Mouse (Mus musculus): ENCODE results near the gene Tubb3. TPM values are rescaled to one million over a fixed set of nuclear protein-coding genes. Genes with fewer than 3 reads are reported as not detected.

Gene Tubb3
- polyA plus RNA-seq, 1 experiment from 2014 or later, result 6.9 TPM

GRCm38 (mm10) chr8:123387801-123388200 lies 23.4 kb upstream of the Tubb3 start:
- Histone ChIP-seq H3K9me3 (replicated peaks; ENCODE audit: control insufficient read depth, low read length) (no peaks in the 10 kb centered on the region), H3K27me3 (ENCODE audit: control insufficient read depth, insufficient read depth, low read length) (no peaks in the 10 kb centered on the region), H3K4me1 (ENCODE audit: control insufficient read depth, insufficient read depth, low read length) (no peaks in the 10 kb centered on the region), H3K4me3 (ENCODE audit: low read length) (no peak overlapping the region), H3K27ac (ENCODE audit: low read length) (no peak overlapping the region), H3K4me2 (ENCODE audit: low read depth, low read length) (no peak overlapping the region), H3K9ac (ENCODE audit: low read length) (no peak overlapping the region), H3K36me3 (ENCODE audit: control insufficient read depth, insufficient read depth) (peaks cover 69% of the 10 kb centered on the region)
- ATAC-seq (replicated peaks; ENCODE audit: extremely low read depth, insufficient read depth, low FRiP score), result no peak
- WGBS, result 78% methylated on average over 8 of the region's 8 CpGs

- WGBS, result 93% methylated on average over 7 of the region's 7 CpGs
- Histone ChIP-seq H3K4me2 (ENCODE audit: low read depth, low read length) (no peak overlapping the region), H3K9ac (ENCODE audit: low read length) (no peak overlapping the region), H3K4me1 (ENCODE audit: control insufficient read depth, insufficient read depth, low read length) (no peaks in the 10 kb centered on the region), H3K9me3 (replicated peaks; ENCODE audit: control insufficient read depth, low read length) (no peaks in the 10 kb centered on the region), H3K27ac (ENCODE audit: low read length) (no peak overlapping the region), H3K4me3 (ENCODE audit: low read length) (no peak overlapping the region), H3K36me3 (ENCODE audit: control insufficient read depth, insufficient read depth) (peaks cover 66% of the 10 kb centered on the region), H3K27me3 (ENCODE audit: control insufficient read depth, insufficient read depth, low read length) (no peaks in the 10 kb centered on the region)
- ATAC-seq (replicated peaks; ENCODE audit: extremely low read depth, insufficient read depth, low FRiP score), result no peak
Measured at GRCm38 (mm10) chr8:123389026-123389425, 22.2 kb upstream of the Tubb3 start.

GRCm38 (mm10) chr8:123398308-123398707 lies 12.9 kb upstream of the Tubb3 start:
- H3K4me1 ChIP-seq (ENCODE audit: control insufficient read depth, insufficient read depth, low read length), result no peaks in the 10 kb centered on the region; the same call in 1 of the 2 replicates
- H3K27me3 ChIP-seq (ENCODE audit: control insufficient read depth, insufficient read depth, low read length), result no peaks in the 10 kb centered on the region
- no peak overlapping the region for H3K9ac ChIP-seq (ENCODE audit: low read length)
- H3K4me3 ChIP-seq (ENCODE audit: low read length), result no peak overlapping the region
- no peak for ATAC-seq (replicated peaks; ENCODE audit: extremely low read depth, insufficient read depth, low FRiP score)
- no peaks in the 10 kb centered on the region for H3K9me3 ChIP-seq (replicated peaks; ENCODE audit: control insufficient read depth, low read length)
- no peak overlapping the region for H3K4me2 ChIP-seq (ENCODE audit: low read depth, low read length)
- no peak overlapping the region for H3K27ac ChIP-seq (ENCODE audit: low read length)
- H3K36me3 ChIP-seq (ENCODE audit: control insufficient read depth, insufficient read depth), result peaks cover 58% of the 10 kb centered on the region
- 82% methylated on average over 13 of the region's 13 CpGs for WGBS

GRCm38 (mm10) chr8:123401936-123402335 lies 9.3 kb upstream of the Tubb3 start:
- Histone ChIP-seq H3K27me3 (ENCODE audit: control insufficient read depth, insufficient read depth, low read length) (no peaks in the 10 kb centered on the region), H3K4me3 (ENCODE audit: low read length) (no peak overlapping the region), H3K27ac (ENCODE audit: low read length) (peak overlapping the region; percentile 58), H3K4me1 (ENCODE audit: control insufficient read depth, insufficient read depth, low read length) (no peaks in the 10 kb centered on the region; the same call in 1 of the 2 replicates), H3K36me3 (ENCODE audit: control insufficient read depth, insufficient read depth) (peaks cover 35% of the 10 kb centered on the region), H3K9me3 (replicated peaks; ENCODE audit: control insufficient read depth, low read length) (no peaks in the 10 kb centered on the region), H3K9ac (ENCODE audit: low read length) (no peak overlapping the region), H3K4me2 (ENCODE audit: low read depth, low read length) (no peak overlapping the region)
- no peak for ATAC-seq (replicated peaks; ENCODE audit: extremely low read depth, insufficient read depth, low FRiP score)
- WGBS, result 87% methylated on average over 9 of the region's 9 CpGs

- H3K36me3 ChIP-seq (ENCODE audit: control insufficient read depth, insufficient read depth), result peaks cover 30% of the 10 kb centered on the region
- 77% methylated on average over 9 of the region's 9 CpGs for WGBS
- no peak overlapping the region for H3K4me2 ChIP-seq (ENCODE audit: low read depth, low read length)
- H3K9me3 ChIP-seq (replicated peaks; ENCODE audit: control insufficient read depth, low read length), result no peaks in the 10 kb centered on the region
- ATAC-seq (replicated peaks; ENCODE audit: extremely low read depth, insufficient read depth, low FRiP score), result no peak
- peak overlapping the region; percentile 58 for H3K27ac ChIP-seq (ENCODE audit: low read length)
- H3K27me3 ChIP-seq (ENCODE audit: control insufficient read depth, insufficient read depth, low read length), result no peaks in the 10 kb centered on the region
- no peak overlapping the region for H3K9ac ChIP-seq (ENCODE audit: low read length)
- no peaks in the 10 kb centered on the region; the same call in 1 of the 2 replicates for H3K4me1 ChIP-seq (ENCODE audit: control insufficient read depth, insufficient read depth, low read length)
- no peak overlapping the region for H3K4me3 ChIP-seq (ENCODE audit: low read length)
Measured at GRCm38 (mm10) chr8:123402730-123403326, 8.4 kb upstream of the Tubb3 start.

- H3K9me3 ChIP-seq (replicated peaks; ENCODE audit: control insufficient read depth, low read length), result no peaks in the 10 kb centered on the region
- ATAC-seq (replicated peaks; ENCODE audit: extremely low read depth, insufficient read depth, low FRiP score), result no peak; the same call in 1 of the 2 replicates
- WGBS, result 54% methylated on average over 8 of the region's 8 CpGs
- peaks cover 7% of the 10 kb centered on the region for H3K4me1 ChIP-seq (ENCODE audit: control insufficient read depth, insufficient read depth, low read length)
- peaks cover 18% of the 10 kb centered on the region for H3K36me3 ChIP-seq (ENCODE audit: control insufficient read depth, insufficient read depth)
- peaks cover under 1% of the 10 kb centered on the region; the same call in 1 of the 2 replicates for H3K27me3 ChIP-seq (ENCODE audit: control insufficient read depth, insufficient read depth, low read length)
- H3K27ac ChIP-seq (ENCODE audit: low read length), result peak overlapping the region; percentile 63; the same call in 1 of the 2 replicates
- H3K4me2 ChIP-seq (ENCODE audit: low read depth, low read length), result no peak overlapping the region
- H3K4me3 ChIP-seq (ENCODE audit: low read length), result no peak overlapping the region
- peak overlapping the region; percentile 28; the same call in 1 of the 2 replicates for H3K9ac ChIP-seq (ENCODE audit: low read length)
Measured at GRCm38 (mm10) chr8:123404521-123404920, 6.7 kb upstream of the Tubb3 start.

- Histone ChIP-seq H3K9me3 (replicated peaks; ENCODE audit: control insufficient read depth, low read length) (no peaks in the 10 kb centered on the region), H3K27me3 (ENCODE audit: control insufficient read depth, insufficient read depth, low read length) (peaks cover 15% of the 10 kb centered on the region), H3K36me3 (ENCODE audit: control insufficient read depth, insufficient read depth) (peaks cover 10% of the 10 kb centered on the region), H3K4me3 (ENCODE audit: low read length) (no peak within 1 kb of the TSS), H3K27ac (ENCODE audit: low read length) (no peak within 1 kb of the TSS), H3K4me1 (ENCODE audit: control insufficient read depth, insufficient read depth, low read length) (peaks cover 22% of the 10 kb centered on the region), H3K9ac (ENCODE audit: low read length) (no peak within 1 kb of the TSS), H3K4me2 (ENCODE audit: low read depth, low read length) (peak within 1 kb of the TSS; percentile 19; the same call in 1 of the 2 replicates)
- 13% methylated on average over 4 of the region's 4 CpGs for WGBS
- ATAC-seq (replicated peaks; ENCODE audit: extremely low read depth, insufficient read depth, low FRiP score), result no peak
Measured at GRCm38 (mm10) chr8:123406786-123407185, 4.4 kb upstream of the Tubb3 start, which contains the start of gene Mc1r. TSS of gene Mc1r (plus strand) at chr8:123407107.

GRCm38 (mm10) chr8:123407612-123408011 lies 3.6 kb upstream of the Tubb3 start:
- peaks cover 5% of the 10 kb centered on the region; the same call in 1 of the 2 replicates for H3K36me3 ChIP-seq (ENCODE audit: control insufficient read depth, insufficient read depth)
- no peak overlapping the region for H3K4me2 ChIP-seq (ENCODE audit: low read depth, low read length)
- H3K27ac ChIP-seq (ENCODE audit: low read length), result no peak overlapping the region
- no peak overlapping the region for H3K4me3 ChIP-seq (ENCODE audit: low read length)
- H3K9me3 ChIP-seq (replicated peaks; ENCODE audit: control insufficient read depth, low read length), result no peaks in the 10 kb centered on the region
- peaks cover 22% of the 10 kb centered on the region for H3K4me1 ChIP-seq (ENCODE audit: control insufficient read depth, insufficient read depth, low read length)
- no peak for ATAC-seq (replicated peaks; ENCODE audit: extremely low read depth, insufficient read depth, low FRiP score)
- WGBS, result 84% methylated on average over 13 of the region's 13 CpGs
- H3K27me3 ChIP-seq (ENCODE audit: control insufficient read depth, insufficient read depth, low read length), result peaks cover 23% of the 10 kb centered on the region
- H3K9ac ChIP-seq (ENCODE audit: low read length), result no peak overlapping the region

GRCm38 (mm10) chr8:123408586-123409544 lies 2.4 kb upstream of the Tubb3 start:
- WGBS, result 57% methylated on average over 9 of the region's 9 CpGs
- no peak overlapping the region for H3K4me2 ChIP-seq (ENCODE audit: low read depth, low read length)
- H3K9ac ChIP-seq (ENCODE audit: low read length), result no peak overlapping the region
- H3K4me3 ChIP-seq (ENCODE audit: low read length), result no peak overlapping the region
- H3K27me3 ChIP-seq (ENCODE audit: control insufficient read depth, insufficient read depth, low read length), result peaks cover 32% of the 10 kb centered on the region
- H3K4me1 ChIP-seq (ENCODE audit: control insufficient read depth, insufficient read depth, low read length), result peaks cover 22% of the 10 kb centered on the region
- H3K9me3 ChIP-seq (replicated peaks; ENCODE audit: control insufficient read depth, low read length), result no peaks in the 10 kb centered on the region
- no peak for ATAC-seq (replicated peaks; ENCODE audit: extremely low read depth, insufficient read depth, low FRiP score)
- no peaks in the 10 kb centered on the region for H3K36me3 ChIP-seq (ENCODE audit: control insufficient read depth, insufficient read depth)
- H3K27ac ChIP-seq (ENCODE audit: low read length), result no peak overlapping the region
